Mouse (Mus musculus) olfactory bulb, adult 2 months (tissue): ENCODE measurements around the gene Lrrtm3. TPM values are rescaled to one million over a fixed set of nuclear protein-coding genes. Genes with fewer than 3 reads are reported as not detected.

Source experiments
- H3K27ac ChIP-seq: fragments of 200-500 bp; 2 replicates; pipeline ENCODE4 v1.5.1; 2012; ENCODE audit warnings: low read depth, low read length; ENCODE audit not compliant: insufficient read depth
- H3K4me1 ChIP-seq: fragments of 200-500 bp; 2 replicates; pipeline ENCODE4 v1.6.1; 2012; ENCODE audit warnings: low read length; ENCODE audit not compliant: control insufficient read depth, insufficient read depth
- H3K4me3 ChIP-seq: fragments of 200-500 bp; 2 replicates; pipeline ENCODE4 v1.5.1; 2012; ENCODE audit warnings: mild to moderate bottlenecking, low read depth, low read length, moderate library complexity; ENCODE audit not compliant: insufficient read depth
- CTCF ChIP-seq: fragments of 200-500 bp; IDR thresholded peaks from 2 replicates; pipeline ENCODE4 v1.5.1; 2012; ENCODE audit warnings: low read depth, mild to moderate bottlenecking, low read length, moderate library complexity; ENCODE audit not compliant: insufficient read depth
- POLR2A ChIP-seq: fragments of 200-500 bp; IDR thresholded peaks from 2 replicates; pipeline ENCODE4 v1.6.1; 2012; ENCODE audit warnings: mild to moderate bottlenecking, low read depth, low read length, moderate library complexity; ENCODE audit not compliant: insufficient read depth
- WGBS: fragments of 180-500 bp; shearing (Covaris S2); methylation state at CpG from one replicate; pipeline ENCODE4 v1.1.7; 2018; 5-methylcytosine and 5-hydroxymethylcytosine counted together
- polyA plus RNA-seq: library from polyadenylated mRNA; stranded (reverse); fragments of >200 nt; gene quantifications from 2 replicates; pipeline ENCODE4 v1.2.4, GENCODE M21; 2012; ENCODE audit warnings: low replicate concordance; ENCODE audit not compliant: missing spikeins, insufficient read depth, insufficient read length

The Lrrtm3 gene
- polyA plus RNA-seq, 1 experiment = not detected

- WGBS = 30% methylated on average over 5 of the region's 5 CpGs
- Histone ChIP-seq H3K27ac (peak overlapping the region; percentile 79), H3K4me1 (peaks cover 8% of the 10 kb centered on the region; the same call in 1 of the 2 replicates), H3K4me3 (no peak overlapping the region)
- TF ChIP-seq POLR2A (no peak), CTCF (no peak)
These were observed 14.1 kb downstream of the Lrrtm3 start for GRCm38 (mm10) chr10:64075944-64076343.

GRCm38 (mm10) chr10:64063704-64064103 lies 26.4 kb downstream of the Lrrtm3 start:
- Histone ChIP-seq H3K4me1 (no peaks in the 10 kb centered on the region), H3K27ac (no peak overlapping the region), H3K4me3 (no peak overlapping the region)
- TF ChIP-seq POLR2A (no peak), CTCF (no peak)
- WGBS = 73% methylated on average over 9 of the region's 9 CpGs

GRCm38 (mm10) chr10:64049946-64050345 lies 40.1 kb downstream of the Lrrtm3 start:
- TF ChIP-seq CTCF = no peak
- TF ChIP-seq POLR2A = no peak
- 87% methylated on average over 6 of the region's 6 CpGs for WGBS
- H3K27ac ChIP-seq = no peak overlapping the region
- peaks cover 2% of the 10 kb centered on the region; the same call in 1 of the 2 replicates for H3K4me1 ChIP-seq
- H3K4me3 ChIP-seq = no peak overlapping the region

GRCm38 (mm10) chr10:64049151-64049550 lies 40.9 kb downstream of the Lrrtm3 start:
- 45% methylated on average over 6 of the region's 6 CpGs for WGBS
- H3K4me1 ChIP-seq = peaks cover 2% of the 10 kb centered on the region; the same call in 1 of the 2 replicates
- no peak overlapping the region for H3K4me3 ChIP-seq
- H3K27ac ChIP-seq = no peak overlapping the region
- TF ChIP-seq CTCF = no peak
- TF ChIP-seq POLR2A = no peak

- TF ChIP-seq CTCF (no peak), POLR2A (no peak)
- 88% methylated on average over 11 of the region's 11 CpGs for WGBS
- Histone ChIP-seq H3K4me3 (no peak overlapping the region), H3K27ac (no peak overlapping the region), H3K4me1 (peaks cover 9% of the 10 kb centered on the region)
These were observed 48.2 kb downstream of the Lrrtm3 start for GRCm38 (mm10) chr10:64041892-64042291.

- Histone ChIP-seq H3K4me3 (no peak overlapping the region), H3K4me1 (peaks cover 9% of the 10 kb centered on the region), H3K27ac (no peak overlapping the region)
- WGBS = 69% methylated on average over 7 of the region's 7 CpGs
- TF ChIP-seq POLR2A (no peak), CTCF (no peak)
These were observed 48.9 kb downstream of the Lrrtm3 start for GRCm38 (mm10) chr10:64041218-64041617.

- Histone ChIP-seq H3K4me3 (no peak overlapping the region), H3K4me1 (peaks cover 9% of the 10 kb centered on the region), H3K27ac (peak overlapping the region; percentile 57)
- 69% methylated on average over 17 of the region's 17 CpGs for WGBS
- TF ChIP-seq CTCF (no peak), POLR2A (no peak)
These were observed 50.1 kb downstream of the Lrrtm3 start for GRCm38 (mm10) chr10:64039760-64040535.

GRCm38 (mm10) chr10:64030901-64031300 lies 59.2 kb downstream of the Lrrtm3 start:
- Histone ChIP-seq H3K4me3 (no peak overlapping the region), H3K4me1 (no peaks in the 10 kb centered on the region), H3K27ac (no peak overlapping the region)
- no peak for TF ChIP-seq CTCF
- TF ChIP-seq POLR2A = no peak

GRCm38 (mm10) chr10:64023340-64023739 lies 66.7 kb downstream of the Lrrtm3 start:
- TF ChIP-seq CTCF (no peak), POLR2A (no peak)
- WGBS = 28% methylated on average over 6 of the region's 6 CpGs
- H3K4me3 ChIP-seq = no peak overlapping the region
- H3K27ac ChIP-seq = peak overlapping the region; percentile 90; the same call in 1 of the 2 replicates
- H3K4me1 ChIP-seq = no peaks in the 10 kb centered on the region
